Mouse (Mus musculus) midbrain, embryonic 14.5 days (tissue): Measurements from ENCODE around the gene Vsx2. TPM values are rescaled to one million over a fixed set of nuclear protein-coding genes. Genes with fewer than 3 reads are reported as not detected.

Experiments
- ATAC-seq: fragments of 200-750 bp; cut with Nextera tagmentation; 2 replicates; pipeline ENCODE4 v1.8.0; 2017; ENCODE audit warnings: moderate number of reproducible peaks, moderate library complexity; ENCODE audit not compliant: low FRiP score, low TSS enrichment
- DNase-seq: peaks from one replicate; pipeline ENCODE4 v3.0.0-alpha.2; 2015
- H3K27ac ChIP-seq: fragments of 300-500 bp; sonication (generic); replicated peaks from 2 replicates; pipeline ENCODE4 v1.5.1; 2014; ENCODE audit warnings: mild to moderate bottlenecking, low read depth, low read length, moderate library complexity
- H3K27me3 ChIP-seq: fragments of 300-500 bp; sonication (generic); 2 replicates; pipeline ENCODE4 v1.6.1; 2014; ENCODE audit warnings: low read length, control low read depth, mixed read lengths; ENCODE audit not compliant: control insufficient read depth, insufficient read depth
- H3K36me3 ChIP-seq: fragments of 300-500 bp; sonication (generic); 2 replicates; pipeline ENCODE4 v1.6.1; 2014; ENCODE audit warnings: low read length, control low read depth; ENCODE audit not compliant: control insufficient read depth, insufficient read depth
- H3K4me1 ChIP-seq: fragments of 300-500 bp; sonication (generic); 2 replicates; pipeline ENCODE4 v1.6.1; 2014; ENCODE audit warnings: mild to moderate bottlenecking, antibody characterized with exemption, low read length, control low read depth; ENCODE audit not compliant: control insufficient read depth, insufficient read depth
- H3K4me2 ChIP-seq: fragments of 300-500 bp; sonication (generic); 2 replicates; pipeline ENCODE4 v1.6.1; 2014; ENCODE audit warnings: mild to moderate bottlenecking, low read length, moderate library complexity
- H3K4me3 ChIP-seq: fragments of 300-500 bp; sonication (generic); replicated peaks from 2 replicates; pipeline ENCODE4 v1.5.1; 2014; ENCODE audit warnings: low read depth, low read length
- H3K9ac ChIP-seq: fragments of 300-500 bp; sonication (generic); replicated peaks from 2 replicates; pipeline ENCODE4 v1.6.1; 2014; ENCODE audit warnings: mild to moderate bottlenecking, low read length, moderate library complexity
- H3K9me3 ChIP-seq: fragments of 300-500 bp; sonication (generic); 2 replicates; pipeline ENCODE4 v1.6.1; 2016; ENCODE audit warnings: low read length, control low read depth, mixed read lengths; ENCODE audit not compliant: control insufficient read depth
- WGBS: fragments of 180-500 bp; shearing (Covaris S2); extraction: QIAGEN DNeasy Blood & Tissue Kit; methylation state at CpG from one replicate; pipeline ENCODE4 v1.1.7; 2014; 5-methylcytosine and 5-hydroxymethylcytosine counted together
- polyA plus RNA-seq: library from polyadenylated mRNA; unstranded; fragments of >200 nt; fragmentation: Nextera tagmentation; extraction: Ambion mirVana; gene quantifications from 2 replicates; pipeline ENCODE4 v1.2.1, GENCODE M21; 2014

Vsx2 gene
- polyA plus RNA-seq, 1 experiment from 2014 or later, result 2.7 TPM

- no peaks in the 10 kb centered on the region for H3K36me3 ChIP-seq
- no peaks in the 10 kb centered on the region; the same call in 1 of the 2 replicates for H3K27me3 ChIP-seq
- peak overlapping the region; percentile 63 for H3K9ac ChIP-seq
- 0 out of 2 replicates have a peak, but pooled peaks cover 4% of the 10 kb centered on the region for H3K4me1 ChIP-seq
- H3K4me2 ChIP-seq, result peak overlapping the region; percentile 91
- H3K4me3 ChIP-seq, result peak overlapping the region; percentile 46
- DNase-seq (peak; percentile 96), ATAC-seq (peak; percentile 69)
- peak overlapping the region; percentile 9; the same call in 1 of the 2 replicates for H3K27ac ChIP-seq
- no peaks in the 10 kb centered on the region for H3K9me3 ChIP-seq
- WGBS, result under 1% methylated on average over 54 of the region's 54 CpGs
Measured at GRCm38 (mm10) chr12:84589825-84590761, 20.5 kb downstream of the Vsx2 start.

GRCm38 (mm10) chr12:84598324-84598723 lies 28.8 kb downstream of the Vsx2 start:
- Histone ChIP-seq H3K4me3 (no peak overlapping the region), H3K27ac (no peak overlapping the region), H3K4me1 (no peaks in the 10 kb centered on the region), H3K27me3 (no peaks in the 10 kb centered on the region), H3K9ac (no peak overlapping the region), H3K9me3 (no peaks in the 10 kb centered on the region), H3K4me2 (no peak overlapping the region), H3K36me3 (peaks cover 6% of the 10 kb centered on the region; the same call in 1 of the 2 replicates)
- 19% methylated on average over 8 of the region's 8 CpGs for WGBS
- no peak for ATAC-seq
- no peak for DNase-seq

GRCm38 (mm10) chr12:84604001-84604400 lies 34.4 kb downstream of the Vsx2 start:
- no peak overlapping the region for H3K9ac ChIP-seq
- H3K4me2 ChIP-seq, result no peak overlapping the region
- H3K27me3 ChIP-seq, result no peaks in the 10 kb centered on the region
- no peaks in the 10 kb centered on the region for H3K9me3 ChIP-seq
- 89% methylated on average over 7 of the region's 7 CpGs for WGBS
- H3K36me3 ChIP-seq, result peaks cover 17% of the 10 kb centered on the region
- H3K27ac ChIP-seq, result no peak overlapping the region
- DNase-seq (no peak), ATAC-seq (no peak)
- H3K4me1 ChIP-seq, result no peaks in the 10 kb centered on the region
- H3K4me3 ChIP-seq, result no peak overlapping the region

- Histone ChIP-seq H3K4me1 (no peaks in the 10 kb centered on the region), H3K9ac (no peak overlapping the region), H3K9me3 (no peaks in the 10 kb centered on the region), H3K27me3 (no peaks in the 10 kb centered on the region), H3K4me3 (no peak overlapping the region), H3K4me2 (no peak overlapping the region), H3K36me3 (peaks cover 17% of the 10 kb centered on the region), H3K27ac (no peak overlapping the region)
- no peak for ATAC-seq
- WGBS, result 82% methylated on average over 7 of the region's 7 CpGs
- no peak for DNase-seq
Measured at GRCm38 (mm10) chr12:84605860-84606259, 36.3 kb downstream of the Vsx2 start.

GRCm38 (mm10) chr12:84611718-84612117 lies 42.2 kb downstream of the Vsx2 start:
- H3K9me3 ChIP-seq, result no peaks in the 10 kb centered on the region
- ATAC-seq (no peak), DNase-seq (no peak)
- H3K4me3 ChIP-seq, result no peak overlapping the region
- H3K27ac ChIP-seq, result no peak overlapping the region
- no peaks in the 10 kb centered on the region for H3K27me3 ChIP-seq
- no peak overlapping the region for H3K4me2 ChIP-seq
- WGBS, result 92% methylated on average over 10 of the region's 10 CpGs
- H3K9ac ChIP-seq, result no peak overlapping the region
- H3K36me3 ChIP-seq, result peaks cover 7% of the 10 kb centered on the region; the same call in 1 of the 2 replicates
- H3K4me1 ChIP-seq, result no peaks in the 10 kb centered on the region

GRCm38 (mm10) chr12:84612518-84612917 lies 43.0 kb downstream of the Vsx2 start:
- H3K27ac ChIP-seq, result no peak overlapping the region
- ATAC-seq (no peak), DNase-seq (no peak)
- H3K4me3 ChIP-seq, result no peak overlapping the region
- H3K9ac ChIP-seq, result no peak overlapping the region
- peaks cover 7% of the 10 kb centered on the region; the same call in 1 of the 2 replicates for H3K36me3 ChIP-seq
- H3K4me2 ChIP-seq, result no peak overlapping the region
- H3K9me3 ChIP-seq, result no peaks in the 10 kb centered on the region
- H3K4me1 ChIP-seq, result no peaks in the 10 kb centered on the region
- no peaks in the 10 kb centered on the region for H3K27me3 ChIP-seq
- WGBS, result 72% methylated on average over 8 of the region's 8 CpGs

GRCm38 (mm10) chr12:84614001-84614400 lies 44.4 kb downstream of the Vsx2 start:
- WGBS, result 91% methylated on average over 11 of the region's 11 CpGs
- H3K9ac ChIP-seq, result no peak overlapping the region
- H3K27me3 ChIP-seq, result no peaks in the 10 kb centered on the region
- no peak for DNase-seq
- H3K36me3 ChIP-seq, result peaks cover 4% of the 10 kb centered on the region; the same call in 1 of the 2 replicates
- H3K4me3 ChIP-seq, result no peak overlapping the region
- no peaks in the 10 kb centered on the region for H3K4me1 ChIP-seq
- H3K27ac ChIP-seq, result no peak overlapping the region
- no peaks in the 10 kb centered on the region for H3K9me3 ChIP-seq
- H3K4me2 ChIP-seq, result no peak overlapping the region
- no peak for ATAC-seq

- peaks cover 4% of the 10 kb centered on the region; the same call in 1 of the 2 replicates for H3K36me3 ChIP-seq
- H3K4me2 ChIP-seq, result no peak overlapping the region
- WGBS, result 84% methylated on average over 7 of the region's 7 CpGs
- H3K27ac ChIP-seq, result no peak overlapping the region
- H3K27me3 ChIP-seq, result no peaks in the 10 kb centered on the region
- no peak overlapping the region for H3K9ac ChIP-seq
- H3K4me3 ChIP-seq, result no peak overlapping the region
- H3K4me1 ChIP-seq, result no peaks in the 10 kb centered on the region
- DNase-seq, result no peak
- H3K9me3 ChIP-seq, result no peaks in the 10 kb centered on the region
- no peak for ATAC-seq
Measured at GRCm38 (mm10) chr12:84614524-84614923, 45.0 kb downstream of the Vsx2 start.
